Mouse (Mus musculus) cerebellum, adult 2 months (tissue): ENCODE measurements at regions not wholly inside any gene's neighbourhood (a gene's known extent, or its start where the extent isn't known, plus 50 kb on each side); places are given as distances from the start of the nearest gene placed in this dataset.
"Not testable (repeated sequence)": the region's sequence is repeated elsewhere in the genome, so short reads cannot be mapped to it uniquely, and the experiment has no call there.

Source experiments
- CTCF ChIP-seq: fragments of 200-500 bp; IDR thresholded peaks from 2 replicates; pipeline ENCODE4 v1.5.1; 2011; ENCODE audit warnings: low read depth, mild to moderate bottlenecking, control low read depth, low read length, moderate library complexity, borderline replicate concordance; ENCODE audit not compliant: insufficient read depth
- POLR2A ChIP-seq: fragments of 200-500 bp; IDR thresholded peaks from 2 replicates; pipeline ENCODE4 v1.6.1; 2011; ENCODE audit warnings: low read length, control low read depth, borderline replicate concordance; ENCODE audit not compliant: insufficient read depth

- not testable (repeated sequence) for TF ChIP-seq CTCF, POLR2A
These were observed 203.5 kb upstream of the Asrgl1 start for GRCm38 (mm10) chr19:9338971-9339370.
